Mouse (Mus musculus) intestine, embryonic 14.5 days (tissue): ENCODE measurements around the gene Hdac9. TPM values are rescaled to one million over a fixed set of nuclear protein-coding genes. Genes with fewer than 3 reads are reported as not detected.

Experiments used
- ATAC-seq: fragments of 200-750 bp; cut with Nextera tagmentation; replicated peaks from 2 replicates; pipeline ENCODE4 v1.8.0; 2017; ENCODE audit warnings: low read depth, moderate number of reproducible peaks, moderate TSS enrichment, moderate library complexity; ENCODE audit not compliant: low FRiP score, low TSS enrichment
- DNase-seq: peaks from one replicate; pipeline ENCODE4 v3.0.0-alpha.2; 2018; ENCODE audit warnings: low spot score
- H3K27ac ChIP-seq: fragments of 300-500 bp; sonication (generic); 2 replicates; pipeline ENCODE4 v1.5.1; 2014; ENCODE audit warnings: low read depth, mild to moderate bottlenecking, control low read depth
- H3K27me3 ChIP-seq: fragments of 300-500 bp; sonication (generic); replicated peaks from 2 replicates; pipeline ENCODE4 v1.6.1; 2014; ENCODE audit warnings: low read length, control low read depth; ENCODE audit not compliant: control insufficient read depth, insufficient read depth
- H3K36me3 ChIP-seq: fragments of 300-500 bp; sonication (generic); 2 replicates; pipeline ENCODE4 v1.6.1; 2014; ENCODE audit warnings: low read length, control low read depth; ENCODE audit not compliant: control insufficient read depth, insufficient read depth
- H3K4me1 ChIP-seq: fragments of 300-500 bp; sonication (generic); replicated peaks from 2 replicates; pipeline ENCODE4 v1.6.1; 2014; ENCODE audit warnings: low read length, control low read depth, mixed read lengths; ENCODE audit not compliant: control insufficient read depth, insufficient read depth
- H3K4me2 ChIP-seq: fragments of 300-500 bp; sonication (generic); 2 replicates; pipeline ENCODE4 v1.6.1; 2014; ENCODE audit warnings: low read length
- H3K4me3 ChIP-seq: fragments of 300-500 bp; sonication (generic); 2 replicates; pipeline ENCODE4 v1.5.1; 2014; ENCODE audit warnings: low read depth, low read length, control low read depth, mixed read lengths
- H3K9ac ChIP-seq: fragments of 300-500 bp; sonication (generic); 2 replicates; pipeline ENCODE4 v1.6.1; 2014; ENCODE audit warnings: mild to moderate bottlenecking, low read length
- H3K9me3 ChIP-seq: fragments of 300-500 bp; sonication (generic); 2 replicates; pipeline ENCODE4 v1.6.1; 2016; ENCODE audit warnings: low read length, control low read depth; ENCODE audit not compliant: control insufficient read depth
- WGBS: fragments of 180-500 bp; shearing (Covaris S2); extraction: QIAGEN DNeasy Blood & Tissue Kit; methylation state at CpG from one replicate; pipeline ENCODE4 v1.1.7; 2014; 5-methylcytosine and 5-hydroxymethylcytosine counted together
- polyA plus RNA-seq: library from polyadenylated mRNA; unstranded; fragments of >200 nt; fragmentation: Nextera tagmentation; extraction: Ambion mirVana; gene quantifications from 2 replicates; pipeline ENCODE4 v1.2.1, GENCODE M21; 2014

The Hdac9 gene
- polyA plus RNA-seq, 1 experiment from 2014 or later: 4.7 TPM

DNA sequence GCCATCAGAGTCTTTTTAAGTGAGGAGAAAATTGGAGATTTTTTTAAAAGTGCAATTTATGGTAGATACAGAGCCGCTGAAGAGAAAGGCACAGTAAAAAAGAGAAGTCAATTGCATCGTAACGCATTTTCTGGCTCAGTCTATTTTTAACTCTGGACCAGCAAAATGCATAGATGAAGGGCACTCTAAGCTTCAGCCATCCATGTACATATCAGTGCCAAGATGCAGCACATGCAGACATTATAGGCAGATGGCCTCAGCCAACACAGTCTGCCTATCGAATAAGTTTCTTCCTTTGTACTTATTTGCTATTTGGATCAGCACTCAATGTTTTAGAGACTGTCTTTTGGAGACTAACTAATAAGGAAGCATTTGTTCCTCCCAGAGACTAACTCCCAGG is 751.2 kb downstream of the Hdac9 start:
- H3K9ac ChIP-seq: no peak overlapping the region
- ATAC-seq: no peak
- 92% methylated on average over 4 of the region's 4 CpGs for WGBS
- no peak for DNase-seq
- no peaks in the 10 kb centered on the region for H3K9me3 ChIP-seq
- no peak overlapping the region for H3K4me2 ChIP-seq
- no peaks in the 10 kb centered on the region for H3K4me1 ChIP-seq
- H3K36me3 ChIP-seq: no peaks in the 10 kb centered on the region
- no peaks in the 10 kb centered on the region for H3K27me3 ChIP-seq
- no peak overlapping the region for H3K4me3 ChIP-seq
- H3K27ac ChIP-seq: no peak overlapping the region

DNA sequence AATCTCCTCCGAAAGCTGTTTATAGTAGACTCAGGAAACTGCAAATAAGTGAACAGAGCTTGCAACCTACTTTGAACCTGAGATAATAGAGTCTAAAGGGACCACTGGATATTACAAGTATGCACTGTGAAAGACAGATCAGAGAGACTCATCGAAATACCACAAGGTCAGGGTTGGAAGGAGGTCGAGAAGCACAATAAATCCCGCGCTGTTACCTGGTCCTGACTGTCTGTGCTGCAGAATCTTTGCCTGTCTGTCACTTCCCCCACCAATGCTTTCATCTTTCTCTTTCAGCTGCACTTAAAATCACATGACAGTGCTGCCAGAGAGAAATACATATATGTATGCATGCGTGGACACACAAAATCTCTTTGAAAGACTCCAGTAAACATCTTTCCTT is 760.6 kb downstream of the Hdac9 start:
- Histone ChIP-seq H3K9me3 (no peaks in the 10 kb centered on the region), H3K9ac (no peak overlapping the region), H3K4me2 (no peak overlapping the region), H3K36me3 (no peaks in the 10 kb centered on the region), H3K27ac (no peak overlapping the region), H3K4me3 (no peak overlapping the region), H3K4me1 (peaks cover 9% of the 10 kb centered on the region; the same call in 1 of the 2 replicates), H3K27me3 (no peaks in the 10 kb centered on the region)
- WGBS: 55% methylated on average over 6 of the region's 6 CpGs
- DNase-seq: no peak
- ATAC-seq: no peak

DNA sequence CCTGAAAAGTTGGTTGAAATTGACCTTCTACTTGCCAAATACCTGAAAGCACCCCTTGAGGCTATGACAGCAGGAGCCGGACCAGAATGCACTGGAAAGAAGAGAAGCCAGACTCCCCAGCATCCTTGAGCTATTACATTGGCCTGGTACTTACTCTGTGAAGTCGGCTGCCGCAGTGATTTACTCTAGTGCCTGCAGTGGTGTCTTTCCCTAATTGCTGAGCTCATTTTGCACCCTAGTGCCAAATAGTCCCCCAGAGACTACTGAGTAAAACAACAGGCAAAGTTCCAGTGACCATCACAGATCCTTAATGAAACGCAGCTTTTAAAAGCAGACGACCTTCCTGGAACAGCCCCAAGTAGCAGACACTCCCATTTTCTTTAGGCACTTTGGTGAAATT is 761.2 kb downstream of the Hdac9 start:
- H3K4me1 ChIP-seq: peaks cover 9% of the 10 kb centered on the region; the same call in 1 of the 2 replicates
- H3K9ac ChIP-seq: no peak overlapping the region
- ATAC-seq: no peak
- DNase-seq: no peak
- H3K36me3 ChIP-seq: no peaks in the 10 kb centered on the region
- 37% methylated on average over 5 of the region's 5 CpGs for WGBS
- no peak overlapping the region for H3K4me2 ChIP-seq
- H3K27ac ChIP-seq: no peak overlapping the region
- no peaks in the 10 kb centered on the region for H3K9me3 ChIP-seq
- no peaks in the 10 kb centered on the region for H3K27me3 ChIP-seq
- no peak overlapping the region for H3K4me3 ChIP-seq

DNA sequence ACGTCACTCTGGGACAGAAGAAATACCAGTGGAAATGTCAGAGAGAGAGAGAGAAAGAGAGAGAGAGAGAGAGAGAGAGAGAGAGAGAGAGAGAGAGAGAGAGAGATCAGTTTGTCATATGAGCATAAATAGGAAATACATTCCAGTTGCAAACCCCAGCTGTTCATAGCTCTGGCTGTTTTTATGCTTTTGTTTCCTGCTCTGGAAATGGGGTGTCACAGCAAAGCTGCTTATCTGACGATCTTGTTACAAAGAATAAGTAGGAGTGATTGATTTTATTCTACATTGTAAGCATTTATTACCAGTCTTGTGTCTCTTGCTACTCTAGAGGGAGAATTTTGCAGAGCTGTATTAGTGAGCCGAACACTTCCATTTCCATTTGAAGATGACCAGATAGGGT is 762.1 kb downstream of the Hdac9 start:
- H3K4me3 ChIP-seq: no peak overlapping the region
- no peaks in the 10 kb centered on the region for H3K27me3 ChIP-seq
- no peak overlapping the region for H3K27ac ChIP-seq
- ATAC-seq (no peak), DNase-seq (no peak)
- H3K9ac ChIP-seq: no peak overlapping the region
- H3K4me1 ChIP-seq: peaks cover 9% of the 10 kb centered on the region; the same call in 1 of the 2 replicates
- H3K4me2 ChIP-seq: no peak overlapping the region
- H3K9me3 ChIP-seq: no peaks in the 10 kb centered on the region
- 31% methylated on average over 3 of the region's 3 CpGs for WGBS
- no peaks in the 10 kb centered on the region for H3K36me3 ChIP-seq

DNA sequence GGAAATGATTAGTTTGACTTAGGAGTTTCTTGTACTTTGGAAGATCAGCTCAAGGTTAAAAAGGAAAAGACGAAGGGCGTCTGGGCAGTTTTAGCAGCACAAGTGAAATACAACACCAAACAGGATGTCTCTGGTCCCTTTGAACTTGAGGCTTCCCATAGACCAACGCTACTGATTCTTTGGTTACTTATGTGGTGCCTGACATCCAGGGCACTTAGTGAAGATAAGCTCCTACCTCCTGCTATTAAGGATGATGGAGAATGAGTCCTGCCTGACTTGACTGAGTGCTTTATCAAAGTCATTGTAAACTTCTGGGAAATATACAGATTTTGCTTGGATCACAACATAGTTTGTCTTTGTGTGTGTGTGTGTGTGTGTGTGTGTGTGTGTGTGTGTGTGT is 765.6 kb downstream of the Hdac9 start:
- H3K36me3 ChIP-seq: no peaks in the 10 kb centered on the region
- no peaks in the 10 kb centered on the region for H3K9me3 ChIP-seq
- H3K4me1 ChIP-seq: peaks cover 9% of the 10 kb centered on the region; the same call in 1 of the 2 replicates
- no peaks in the 10 kb centered on the region for H3K27me3 ChIP-seq
- 33% methylated on average over 3 of the region's 3 CpGs for WGBS
- H3K4me2 ChIP-seq: no peak overlapping the region
- H3K27ac ChIP-seq: no peak overlapping the region
- ATAC-seq: no peak
- H3K9ac ChIP-seq: no peak overlapping the region
- no peak for DNase-seq
- H3K4me3 ChIP-seq: no peak overlapping the region

DNA sequence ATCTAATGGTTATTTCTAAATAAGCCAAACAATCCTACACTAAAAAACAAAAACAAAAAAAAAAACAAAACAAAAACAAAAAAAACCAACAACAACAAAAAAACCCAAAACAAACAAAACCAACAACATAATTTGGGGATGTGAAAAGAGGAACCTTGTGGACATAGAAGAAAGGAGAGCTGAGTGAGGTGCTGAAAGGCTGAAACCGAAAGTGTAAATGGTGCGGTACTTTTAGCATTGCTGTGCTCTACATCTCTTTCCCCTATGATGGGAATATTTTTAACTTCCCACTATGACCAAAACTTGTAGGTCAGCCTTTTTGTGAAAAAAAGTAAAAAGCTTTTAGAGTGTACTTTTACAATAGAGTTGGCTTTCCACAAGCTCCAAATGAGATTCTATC is 774.2 kb downstream of the Hdac9 start:
- Histone ChIP-seq H3K9ac (no peak overlapping the region), H3K27me3 (no peaks in the 10 kb centered on the region), H3K9me3 (no peaks in the 10 kb centered on the region), H3K4me2 (no peak overlapping the region), H3K4me1 (no peaks in the 10 kb centered on the region), H3K4me3 (no peak overlapping the region), H3K27ac (no peak overlapping the region), H3K36me3 (no peaks in the 10 kb centered on the region)
- no peak for DNase-seq
- WGBS: 87% methylated on average over 2 of the region's 2 CpGs
- ATAC-seq: no peak

DNA sequence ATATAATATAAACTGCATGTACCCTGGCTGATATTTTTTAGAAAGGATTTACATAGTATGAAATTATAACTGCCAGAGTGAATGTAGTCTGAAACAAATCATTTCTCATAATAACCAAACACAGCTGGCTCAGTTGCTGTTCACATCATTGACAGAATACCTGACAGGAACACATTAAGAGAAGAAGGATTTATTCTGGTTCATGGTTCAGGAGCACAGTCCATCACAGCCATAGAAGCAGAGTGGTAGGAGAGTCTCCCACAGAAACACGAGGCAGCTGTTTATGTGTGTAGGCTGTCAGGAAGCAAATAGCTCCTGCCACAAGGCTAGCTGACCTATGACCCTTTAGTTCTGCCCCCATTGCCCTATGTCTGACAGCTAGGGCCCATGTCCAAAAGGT is 803.6 kb downstream of the Hdac9 start:
- ATAC-seq (no peak), DNase-seq (no peak)
- Histone ChIP-seq H3K9me3 (no peaks in the 10 kb centered on the region), H3K9ac (no peak overlapping the region), H3K4me3 (no peak overlapping the region), H3K27ac (no peak overlapping the region), H3K27me3 (no peaks in the 10 kb centered on the region), H3K36me3 (no peaks in the 10 kb centered on the region), H3K4me2 (no peak overlapping the region), H3K4me1 (no peaks in the 10 kb centered on the region)
- WGBS: 16% methylated on average over 1 of the region's 1 CpGs

DNA sequence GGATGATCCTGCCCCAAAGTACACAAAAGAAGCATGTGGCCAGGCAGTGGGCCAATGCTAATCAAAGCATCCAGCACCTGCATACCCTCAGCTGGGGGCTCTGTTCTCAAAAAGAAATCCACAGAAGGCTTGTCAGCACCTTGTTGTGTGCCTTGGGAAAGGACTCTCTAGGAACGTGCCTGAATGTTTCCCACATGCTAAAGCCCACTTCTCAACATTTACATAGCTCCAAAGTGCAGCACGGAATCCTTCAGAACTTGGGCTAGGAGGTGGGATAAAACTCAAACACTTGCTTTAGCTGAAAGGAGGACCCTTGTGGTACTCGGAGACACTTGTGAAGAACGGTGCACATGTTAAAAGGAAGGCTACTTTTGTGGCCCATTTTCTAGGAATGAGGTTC is 823.9 kb downstream of the Hdac9 start:
- ATAC-seq (no peak), DNase-seq (no peak)
- Histone ChIP-seq H3K36me3 (no peaks in the 10 kb centered on the region), H3K27me3 (no peaks in the 10 kb centered on the region), H3K4me3 (no peak overlapping the region), H3K4me1 (no peaks in the 10 kb centered on the region), H3K4me2 (no peak overlapping the region), H3K27ac (no peak overlapping the region), H3K9me3 (no peaks in the 10 kb centered on the region), H3K9ac (no peak overlapping the region)
- WGBS: 78% methylated on average over 4 of the region's 4 CpGs

DNA sequence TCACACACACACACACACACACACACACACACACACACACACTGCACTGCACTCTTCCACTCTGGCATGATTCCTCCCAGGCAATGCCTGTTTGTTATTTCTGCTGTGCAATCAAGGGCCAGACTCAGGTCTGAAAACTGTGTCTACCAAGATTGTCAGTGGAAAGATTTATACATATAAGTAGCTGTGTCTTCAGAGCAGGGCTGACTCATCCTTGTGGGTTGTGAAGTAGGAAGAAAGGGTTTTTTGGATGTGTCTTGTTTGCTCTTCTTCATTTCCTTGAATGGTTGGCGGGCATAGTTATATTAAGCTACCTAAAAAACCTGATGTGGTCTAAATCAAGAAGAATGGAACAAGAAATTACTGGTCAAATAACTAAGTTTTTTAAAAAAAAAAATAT is 825.0 kb downstream of the Hdac9 start:
- H3K27me3 ChIP-seq: no peaks in the 10 kb centered on the region
- no peaks in the 10 kb centered on the region; the same call in 1 of the 2 replicates for H3K4me1 ChIP-seq
- H3K4me3 ChIP-seq: no peak overlapping the region
- ATAC-seq: no peak
- H3K9me3 ChIP-seq: no peaks in the 10 kb centered on the region
- no peak overlapping the region for H3K27ac ChIP-seq
- H3K36me3 ChIP-seq: no peaks in the 10 kb centered on the region
- WGBS: 95% methylated on average over 1 of the region's 1 CpGs
- H3K9ac ChIP-seq: no peak overlapping the region
- DNase-seq: no peak
- H3K4me2 ChIP-seq: no peak overlapping the region
